Mouse (Mus musculus) myocyte (in vitro differentiated cells): Measurements from ENCODE around the gene Lrrc27. TPM values are rescaled to one million over a fixed set of nuclear protein-coding genes. Genes with fewer than 3 reads are reported as not detected.

ENCODE experiments used
- H3K27me3 ChIP-seq: one replicate; pipeline ENCODE4 v1.6.1; 2011; ENCODE audit not compliant: control insufficient read depth, insufficient read depth, insufficient read length
- H3K36me3 ChIP-seq: one replicate; pipeline ENCODE4 v1.6.1; 2011; ENCODE audit not compliant: control insufficient read depth, insufficient read depth
- H3K4me2 ChIP-seq: one replicate; pipeline ENCODE4 v1.6.1; 2011; ENCODE audit warnings: low read depth, control low read depth
- H3K4me3 ChIP-seq: one replicate; pipeline ENCODE4 v1.5.1; 2011; ENCODE audit warnings: mild to moderate bottlenecking, control low read depth, moderate library complexity
- H3K79me2 ChIP-seq: one replicate; pipeline ENCODE4 v1.6.1; 2011; ENCODE audit not compliant: control insufficient read depth, insufficient read depth
- H3ac ChIP-seq: one replicate; pipeline ENCODE4 v1.6.1; 2011; ENCODE audit not compliant: control insufficient read depth, insufficient read length
- CEBPB ChIP-seq: IDR thresholded peaks from 2 replicates; pipeline ENCODE4 v1.6.1; 2011; ENCODE audit warnings: mild to moderate bottlenecking, moderate library complexity; ENCODE audit not compliant: poor library complexity, insufficient read depth, severe bottlenecking
- E2F4 ChIP-seq: IDR thresholded peaks from one replicate; pipeline ENCODE4 v1.6.1; 2011; ENCODE audit warnings: mild to moderate bottlenecking, control low read depth, moderate library complexity; ENCODE audit not compliant: insufficient read depth
- MAX ChIP-seq: IDR thresholded peaks from one replicate; pipeline ENCODE4 v1.6.1; 2011; ENCODE audit warnings: low read depth, mild to moderate bottlenecking, control low read depth
- MYOD1 ChIP-seq, 3 experiments: IDR thresholded peaks; one replicate each; pipeline ENCODE4 v1.6.1; 2011; ENCODE audit warnings: control low read depth in 2 of 3, low read depth in 2 of 3, mild to moderate bottlenecking in 2 of 3, moderate library complexity in 1 of 3; ENCODE audit not compliant: insufficient read length in 2 of 3, control insufficient read depth in 1 of 3
- MYOG ChIP-seq, 3 experiments: IDR thresholded peaks; one replicate each; pipeline ENCODE4 v1.6.1; 2011; ENCODE audit warnings: control low read depth in 2 of 3, low read depth in 2 of 3, mild to moderate bottlenecking in 2 of 3; ENCODE audit not compliant: insufficient read length in 2 of 3, control insufficient read depth in 1 of 3, insufficient read depth in 1 of 3
- POLR2A ChIP-seq: IDR thresholded peaks from one replicate; pipeline ENCODE4 v1.6.1; 2011; ENCODE audit warnings: low read depth, mild to moderate bottlenecking, control low read depth, moderate library complexity; ENCODE audit not compliant: insufficient read length
- POLR2AphosphoS2 ChIP-seq: IDR thresholded peaks from one replicate; pipeline ENCODE4 v1.6.1; 2011; ENCODE audit warnings: low read depth, control low read depth; ENCODE audit not compliant: insufficient read length
- REST ChIP-seq: IDR thresholded peaks from one replicate; pipeline ENCODE4 v1.6.1; 2011; ENCODE audit warnings: mild to moderate bottlenecking, control low read depth, moderate library complexity; ENCODE audit not compliant: insufficient read depth, insufficient read length
- SRF ChIP-seq: IDR thresholded peaks from one replicate; pipeline ENCODE4 v1.6.1; 2011; ENCODE audit warnings: low read depth; ENCODE audit not compliant: control insufficient read depth, insufficient read length
- TCF12 ChIP-seq: IDR thresholded peaks from one replicate; pipeline ENCODE4 v1.6.1; 2011; ENCODE audit warnings: mild to moderate bottlenecking, control low read depth; ENCODE audit not compliant: poor library complexity, insufficient read depth, severe bottlenecking
- TCF3 ChIP-seq: IDR thresholded peaks from one replicate; pipeline ENCODE4 v1.6.1; 2011; ENCODE audit warnings: low read depth, control low read depth; ENCODE audit not compliant: insufficient read length
- USF1 ChIP-seq: IDR thresholded peaks from one replicate; pipeline ENCODE4 v1.6.1; 2011; ENCODE audit warnings: low read depth, mild to moderate bottlenecking, control low read depth, moderate library complexity
- polyA plus RNA-seq: library from polyadenylated mRNA; unstranded; fragments of >200 nt; fragmentation: generic; extraction: Trizol; gene quantifications from one replicate; pipeline ENCODE4 v1.2.1, GENCODE M21; 2012; ENCODE audit warnings: missing spikeins

Lrrc27 gene
- polyA plus RNA-seq, 1 experiment = 7.9 TPM

DNA sequence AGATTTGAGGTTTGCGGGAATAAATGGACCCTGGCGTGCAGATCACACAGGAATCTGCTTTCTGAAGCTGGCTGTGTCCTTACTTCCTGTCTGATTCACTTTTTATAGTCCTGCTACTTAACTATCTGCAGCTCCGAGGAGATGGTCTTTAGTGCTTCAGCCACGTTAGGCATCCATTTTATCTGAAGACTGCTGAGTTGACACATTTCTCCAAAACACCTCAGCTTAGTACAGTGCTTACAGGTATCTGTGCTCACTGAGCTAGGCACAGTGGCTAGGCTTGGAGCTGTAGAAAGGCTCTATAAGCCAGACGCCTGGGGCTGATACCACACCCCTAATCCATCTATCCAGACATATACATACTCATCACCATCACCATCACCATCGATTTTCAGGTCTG lies 52.8 kb downstream of the Lrrc27 start:
- no peak overlapping the region for H3K4me3 ChIP-seq
- no peaks in the 10 kb centered on the region for H3K27me3 ChIP-seq
- H3K4me2 ChIP-seq = no peak overlapping the region
- peaks cover 4% of the 10 kb centered on the region for H3K36me3 ChIP-seq
- TF ChIP-seq MYOD1 (IDR thresholded peaks at IDR 0.05; ENCODE audit: control insufficient read depth in 1 of 3, insufficient read length in 2 of 3, low read depth in 2 of 3) = no peak
- TF ChIP-seq MYOG (IDR thresholded peaks at IDR 0.05; ENCODE audit: control insufficient read depth in 1 of 3, insufficient read depth in 1 of 3, insufficient read length in 2 of 3, low read depth in 2 of 3) = no peak
- no peak for TF ChIP-seq MAX
- TF ChIP-seq SRF = no peak
- no peak for TF ChIP-seq POLR2AphosphoS2
- TF ChIP-seq POLR2A = no peak
- TF ChIP-seq E2F4 = no peak
- no peak for TF ChIP-seq TCF3
- TF ChIP-seq TCF12 = no peak
- TF ChIP-seq REST = no peak
- no peaks in the 10 kb centered on the region for H3K79me2 ChIP-seq
- H3ac ChIP-seq = no peak overlapping the region

DNA sequence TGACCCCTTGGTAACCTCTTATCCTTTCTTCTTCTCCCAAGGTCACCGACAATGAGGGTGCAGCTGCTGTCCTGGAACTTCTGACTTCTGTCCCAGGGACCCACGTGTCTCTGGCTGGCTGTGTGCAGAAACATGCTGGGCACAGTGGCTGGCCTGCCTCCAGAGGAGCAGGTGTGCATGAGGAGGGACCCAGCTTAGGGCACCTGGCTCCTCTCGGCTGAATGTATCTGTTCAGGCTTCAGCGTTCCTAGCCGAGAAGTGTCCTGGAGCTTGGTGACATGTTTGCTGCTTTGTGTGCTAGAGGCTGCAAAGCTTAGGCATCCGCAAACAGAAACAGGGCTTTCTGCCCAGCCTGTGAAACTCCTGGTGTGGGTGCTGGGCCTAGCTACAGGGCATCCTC lies 53.6 kb downstream of the Lrrc27 start:
- no peaks in the 10 kb centered on the region for H3K27me3 ChIP-seq
- no peak overlapping the region for H3K4me3 ChIP-seq
- H3K79me2 ChIP-seq = no peaks in the 10 kb centered on the region
- TF ChIP-seq E2F4 (no peak), MYOG (IDR thresholded peaks at IDR 0.05; ENCODE audit: control insufficient read depth in 1 of 3, insufficient read depth in 1 of 3, insufficient read length in 2 of 3, low read depth in 2 of 3) (peak; percentile 22 to 85 (median 82)), MYOD1 (IDR thresholded peaks at IDR 0.05; ENCODE audit: control insufficient read depth in 1 of 3, insufficient read length in 2 of 3, low read depth in 2 of 3) (peak in 2 of 3 experiments; percentile 82 to 86)
- peaks cover 4% of the 10 kb centered on the region for H3K36me3 ChIP-seq
- H3K4me2 ChIP-seq = peak overlapping the region; percentile 27
- H3ac ChIP-seq = no peak overlapping the region

DNA sequence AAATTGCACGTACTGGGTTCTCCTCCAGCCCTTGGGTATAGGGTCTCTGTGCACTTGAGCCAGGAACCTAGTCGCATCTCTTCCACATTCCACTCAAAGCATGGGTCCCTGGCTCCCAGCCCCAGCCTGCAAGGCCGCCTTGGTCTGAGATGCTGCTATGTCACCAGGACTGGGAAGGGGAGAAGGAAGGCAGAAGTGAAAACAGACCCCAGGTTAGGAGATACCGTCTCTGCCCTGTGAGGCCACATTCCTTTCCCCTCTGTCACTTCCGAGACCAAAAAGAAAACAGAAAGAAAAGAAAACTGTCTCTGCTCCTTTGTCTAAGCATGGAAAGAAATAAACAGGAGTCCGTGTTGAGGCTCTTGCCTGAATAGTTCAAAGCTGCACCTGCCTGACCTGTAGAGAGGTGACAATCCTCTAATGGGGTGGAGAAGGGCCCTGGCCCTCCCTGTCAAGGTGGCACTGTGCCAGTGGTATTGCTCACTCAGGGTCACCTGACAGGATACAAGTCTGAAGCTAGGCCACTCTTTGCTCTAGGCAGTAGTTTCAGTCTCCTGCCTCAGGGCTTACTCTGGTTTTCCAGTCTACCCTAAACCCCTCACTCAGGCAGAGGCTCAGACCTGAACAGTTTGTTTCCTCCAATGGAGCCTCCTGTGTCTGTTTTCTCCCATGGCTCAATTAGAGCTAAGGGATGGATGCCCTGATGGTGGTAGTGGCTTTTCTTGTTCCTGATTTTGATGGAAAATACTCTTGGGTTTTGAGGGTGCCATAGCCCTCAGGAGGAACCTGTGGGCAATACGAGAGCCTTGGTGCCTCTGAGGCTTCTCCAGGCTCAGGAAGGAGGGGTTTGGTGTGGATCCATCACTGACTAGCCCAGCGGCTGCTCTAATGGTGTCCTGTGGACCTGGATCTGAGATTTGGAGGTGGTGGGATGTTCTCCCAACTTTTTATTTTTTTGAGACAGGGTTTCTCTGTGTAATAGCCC lies 54.4 kb downstream of the Lrrc27 start:
- TF ChIP-seq POLR2A = no peak

DNA sequence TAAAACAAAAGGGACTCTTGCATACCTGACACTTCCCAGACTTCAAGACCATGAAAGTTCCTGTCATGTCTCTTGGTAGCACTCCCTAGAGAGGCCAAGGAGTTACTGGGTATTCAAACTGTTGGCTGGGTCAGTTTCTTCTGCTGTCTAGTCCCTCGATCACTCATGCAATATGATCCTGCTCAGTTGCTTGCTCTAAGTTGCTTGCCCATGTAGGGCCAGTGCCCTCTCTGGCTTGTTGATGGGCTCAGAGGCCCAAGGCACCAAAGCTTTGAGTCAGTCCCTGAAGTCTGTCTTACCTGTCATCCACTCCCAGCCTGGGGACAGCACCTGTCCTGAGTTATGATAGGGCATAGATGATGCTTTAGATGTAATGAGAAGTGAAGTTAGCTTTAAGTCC lies 58.0 kb downstream of the Lrrc27 start:
- H3ac ChIP-seq = no peak overlapping the region
- no peaks in the 10 kb centered on the region for H3K79me2 ChIP-seq
- no peak overlapping the region for H3K4me3 ChIP-seq
- H3K36me3 ChIP-seq = no peaks in the 10 kb centered on the region
- no peak overlapping the region for H3K4me2 ChIP-seq
- no peaks in the 10 kb centered on the region for H3K27me3 ChIP-seq
- TF ChIP-seq POLR2A (no peak), TCF3 (no peak), MAX (no peak), REST (no peak), CEBPB (no peak), USF1 (no peak), POLR2AphosphoS2 (no peak), TCF12 (no peak), MYOG (IDR thresholded peaks at IDR 0.05; ENCODE audit: control insufficient read depth in 1 of 3, insufficient read depth in 1 of 3, insufficient read length in 2 of 3, low read depth in 2 of 3) (no peak), MYOD1 (IDR thresholded peaks at IDR 0.05; ENCODE audit: control insufficient read depth in 1 of 3, insufficient read length in 2 of 3, low read depth in 2 of 3) (no peak), SRF (no peak), E2F4 (no peak)

More for the DNA sequence above, 54.4 kb downstream of the Lrrc27 start:
- Histone ChIP-seq H3K4me2 (peak overlapping the region; percentile 27), H3K79me2 (no peaks in the 10 kb centered on the region), H3K4me3 (no peak overlapping the region), H3K36me3 (no peaks in the 10 kb centered on the region), H3K27me3 (no peaks in the 10 kb centered on the region), H3ac (no peak overlapping the region)

DNA sequence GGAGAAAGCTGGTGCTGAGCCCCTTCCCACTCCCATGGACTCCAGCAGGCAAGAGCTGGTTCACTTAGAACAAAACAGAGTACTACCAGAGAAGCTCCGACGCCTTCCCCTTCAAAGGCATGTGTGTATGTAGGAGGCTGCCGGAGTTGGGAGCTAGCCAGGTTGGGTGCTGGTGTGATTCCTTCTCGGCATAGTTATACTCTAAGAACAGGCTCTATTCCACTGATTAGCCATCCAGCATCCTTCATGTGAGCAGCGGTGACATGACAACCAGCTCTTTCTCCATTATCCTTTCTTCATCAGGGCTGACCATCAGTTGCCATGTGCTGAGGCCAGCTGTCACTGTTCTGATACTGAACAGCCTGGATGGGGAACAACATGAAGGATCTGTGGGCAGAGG lies 59.1 kb downstream of the Lrrc27 start:
- no peaks in the 10 kb centered on the region for H3K27me3 ChIP-seq
- TF ChIP-seq REST (no peak), MYOD1 (IDR thresholded peaks at IDR 0.05; ENCODE audit: control insufficient read depth in 1 of 3, insufficient read length in 2 of 3, low read depth in 2 of 3) (no peak), SRF (no peak), CEBPB (no peak)
- no peak overlapping the region for H3ac ChIP-seq
- no peaks in the 10 kb centered on the region for H3K36me3 ChIP-seq
- no peak overlapping the region for H3K4me3 ChIP-seq
- H3K79me2 ChIP-seq = no peaks in the 10 kb centered on the region
- H3K4me2 ChIP-seq = no peak overlapping the region
